Mouse (Mus musculus) MEL (cell line): ENCODE measurements around the gene Lcn8.

Experiments used
- BHLHE40 ChIP-seq: IDR thresholded peaks from 2 replicates; pipeline ENCODE4 v1.6.1; 2012; ENCODE audit warnings: low read depth, mild to moderate bottlenecking, inconsistent platforms, low read length, improper control_type of control experiment, borderline replicate concordance
- CTCF ChIP-seq, 3 experiments: IDR thresholded peaks in 2 of 3; conservative IDR thresholded peaks in 1 of 3; 2 replicates each; pipeline ENCODE4 v1.5.1; 2011 to 2012; ENCODE audit warnings: low read length in 3 of 3, low read depth in 2 of 3, mild to moderate bottlenecking in 2 of 3, improper control_type of control experiment in 1 of 3, inconsistent platforms in 1 of 3, mixed read lengths in 1 of 3, moderate library complexity in 1 of 3; ENCODE audit not compliant: control insufficient read depth in 1 of 3, insufficient read depth in 1 of 3, poor library complexity in 1 of 3, severe bottlenecking in 1 of 3
- GABPA ChIP-seq: IDR thresholded peaks from 2 replicates; pipeline ENCODE4 v1.6.1; 2012; ENCODE audit warnings: low read depth, mild to moderate bottlenecking, inconsistent platforms, low read length, improper control_type of control experiment, moderate library complexity
- GATA1 ChIP-seq: IDR thresholded peaks from 2 replicates; pipeline ENCODE4 v1.6.1; 2011; ENCODE audit warnings: low read depth, low read length, improper control_type of control experiment
- MAFK ChIP-seq: IDR thresholded peaks from 2 replicates; pipeline ENCODE4 v1.6.1; 2011; ENCODE audit warnings: low read depth, mild to moderate bottlenecking, low read length, improper control_type of control experiment, borderline replicate concordance
- TAL1 ChIP-seq: IDR thresholded peaks from 2 replicates; pipeline ENCODE4 v1.6.1; 2012; ENCODE audit warnings: mild to moderate bottlenecking, inconsistent platforms, low read length, moderate library complexity, mixed read lengths
- TBP ChIP-seq: IDR thresholded peaks from 2 replicates; pipeline ENCODE4 v1.8.0; 2011; ENCODE audit warnings: low read depth, low read length, improper control_type of control experiment
- USF1 ChIP-seq: IDR thresholded peaks from 2 replicates; pipeline ENCODE4 v1.6.1; 2014; ENCODE audit warnings: low read depth, mild to moderate bottlenecking, inconsistent platforms, low read length, improper control_type of control experiment, moderate library complexity
- USF2 ChIP-seq, 2 experiments: IDR thresholded peaks; 2 replicates each; pipeline ENCODE4 v1.6.1; 2011 to 2012; ENCODE audit warnings: improper control_type of control experiment in 2 of 2, low read length in 2 of 2, borderline replicate concordance in 1 of 2, inconsistent platforms in 1 of 2, low read depth in 1 of 2, mild to moderate bottlenecking in 1 of 2; ENCODE audit not compliant: insufficient read depth in 1 of 2
- ZC3H11A ChIP-seq: IDR thresholded peaks from 2 replicates; pipeline ENCODE4 v1.6.1; 2012; ENCODE audit warnings: low read depth, mild to moderate bottlenecking, inconsistent platforms, low read length, improper control_type of control experiment
- ZKSCAN1 ChIP-seq: IDR thresholded peaks from 2 replicates; pipeline ENCODE4 v1.6.1; 2012; ENCODE audit warnings: low read depth, mild to moderate bottlenecking, inconsistent platforms, low read length, improper control_type of control experiment, moderate library complexity

GRCm38 (mm10) chr2:25682426-25682825 is 29.5 kb downstream of the Lcn8 start, which contains the start of gene Lcn10:
- no peak for TF ChIP-seq MAFK
- TF ChIP-seq ZKSCAN1 = no peak
- no peak for TF ChIP-seq TBP
- TF ChIP-seq TAL1 = no peak
- no peak for TF ChIP-seq CTCF (IDR thresholded peaks at IDR 0.05 in 2 of 3, conservative IDR thresholded peaks at IDR 0.05 in 1 of 3; ENCODE audit: control insufficient read depth in 1 of 3, insufficient read depth in 1 of 3, low read depth in 2 of 3, low read length in 3 of 3, poor library complexity in 1 of 3, severe bottlenecking in 1 of 3)
- TF ChIP-seq GATA1 = no peak
- no peak for TF ChIP-seq BHLHE40
- TF ChIP-seq ZC3H11A = no peak
- no peak for TF ChIP-seq USF1
- TF ChIP-seq USF2 (IDR thresholded peaks at IDR 0.05; ENCODE audit: borderline replicate concordance in 1 of 2, insufficient read depth in 1 of 2, low read depth in 1 of 2, low read length in 2 of 2) = no peak
- no peak for TF ChIP-seq GABPA
